Mouse (Mus musculus) midbrain, postnatal 0 days (tissue): ENCODE measurements around the gene Prkd2. TPM values are rescaled to one million over a fixed set of nuclear protein-coding genes. Genes with fewer than 3 reads are reported as not detected.

Source experiments
- ATAC-seq: fragments of 200-750 bp; cut with Nextera tagmentation; 2 replicates; pipeline ENCODE4 v1.8.0; 2017; ENCODE audit warnings: moderate number of reproducible peaks, mild to moderate bottlenecking, moderate TSS enrichment, moderate library complexity; ENCODE audit not compliant: low FRiP score
- DNase-seq: peaks from one replicate; pipeline ENCODE4 v3.0.0-alpha.2; 2015; ENCODE audit warnings: low spot score
- H3K27ac ChIP-seq: fragments of 300-500 bp; sonication (generic); 2 replicates; pipeline ENCODE4 v1.5.1; 2014; ENCODE audit warnings: low read depth, mild to moderate bottlenecking, low read length, mixed read lengths
- H3K27me3 ChIP-seq: fragments of 300-500 bp; sonication (generic); 2 replicates; pipeline ENCODE4 v1.6.1; 2014; ENCODE audit warnings: low read length, control low read depth, mixed read lengths; ENCODE audit not compliant: insufficient read depth
- H3K36me3 ChIP-seq: fragments of 300-500 bp; sonication (generic); 2 replicates; pipeline ENCODE4 v1.6.1; 2014; ENCODE audit warnings: low read length, control low read depth, mixed read lengths; ENCODE audit not compliant: insufficient read depth
- H3K4me1 ChIP-seq: fragments of 300-500 bp; sonication (generic); 2 replicates; pipeline ENCODE4 v1.6.1; 2014; ENCODE audit warnings: mild to moderate bottlenecking, control low read depth, antibody characterized with exemption, low read length, mixed read lengths; ENCODE audit not compliant: insufficient read depth
- H3K4me2 ChIP-seq: fragments of 300-500 bp; sonication (generic); 2 replicates; pipeline ENCODE4 v1.6.1; 2014; ENCODE audit warnings: low read depth, mild to moderate bottlenecking, low read length, mixed read lengths; ENCODE audit not compliant: poor library complexity, severe bottlenecking
- H3K4me3 ChIP-seq: fragments of 300-500 bp; sonication (generic); 2 replicates; pipeline ENCODE4 v1.5.1; 2014; ENCODE audit warnings: low read depth, mild to moderate bottlenecking, low read length, moderate library complexity
- H3K9ac ChIP-seq: fragments of 300-500 bp; sonication (generic); replicated peaks from 2 replicates; pipeline ENCODE4 v1.6.1; 2014; ENCODE audit warnings: mild to moderate bottlenecking, low read length, moderate library complexity, mixed read lengths; ENCODE audit not compliant: poor library complexity, severe bottlenecking
- H3K9me3 ChIP-seq: fragments of 300-500 bp; sonication (generic); 2 replicates; pipeline ENCODE4 v1.6.1; 2016; ENCODE audit warnings: low read length, control low read depth
- CTCF ChIP-seq: IDR thresholded peaks from 2 replicates; pipeline ENCODE4 v1.5.1; 2016; ENCODE audit warnings: antibody characterized with exemption, mild to moderate bottlenecking
- WGBS: fragments of 180-500 bp; shearing (Covaris S2); extraction: QIAGEN DNeasy Blood & Tissue Kit; methylation state at CpG from one replicate; pipeline ENCODE4 v1.1.7; 2014; 5-methylcytosine and 5-hydroxymethylcytosine counted together
- polyA plus RNA-seq: library from polyadenylated mRNA; unstranded; fragments of >200 nt; fragmentation: Nextera tagmentation; extraction: Ambion mirVana; gene quantifications from 2 replicates; pipeline ENCODE4 v1.2.1, GENCODE M21; 2015
- total RNA-seq: library from RNA; depleted of rRNA; stranded (reverse); fragments of >200 nt; gene quantifications from 2 replicates; pipeline ENCODE4 v1.2.3, GENCODE M21; 2014

Prkd2 gene
- total and polyA plus RNA-seq, 2 experiments from 2014 or later: 3.2 to 3.9 TPM

DNA sequence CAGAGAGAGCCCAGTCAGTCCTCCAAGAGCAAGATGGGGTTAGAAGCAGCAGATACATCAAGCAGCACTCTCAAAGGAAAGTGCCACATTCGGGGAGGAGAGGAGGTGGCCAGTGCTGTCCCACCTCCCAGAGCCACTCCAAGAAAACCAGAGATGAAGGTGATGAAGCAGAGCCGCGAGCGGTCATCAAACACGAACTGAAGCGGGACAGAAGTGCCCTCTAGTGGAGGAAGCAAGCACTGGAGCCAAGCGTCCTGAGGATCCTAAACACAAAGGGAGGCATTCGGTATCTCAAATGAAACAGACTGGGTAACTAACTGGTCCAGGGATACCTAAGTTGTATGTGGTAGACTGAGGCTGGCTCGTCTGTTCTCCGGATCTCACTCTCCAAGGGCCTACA lies 33.0 kb upstream of the Prkd2 start:
- H3K9ac ChIP-seq: no peak overlapping the region
- peak overlapping the region; percentile 74 for H3K4me2 ChIP-seq
- H3K27ac ChIP-seq: peak overlapping the region; percentile 94; the same call in 1 of the 2 replicates
- 20% methylated on average over 10 of the region's 10 CpGs for WGBS
- H3K36me3 ChIP-seq: peaks cover 4% of the 10 kb centered on the region; the same call in 1 of the 2 replicates
- peak; percentile 76 for DNase-seq
- no peak for ATAC-seq
- H3K4me3 ChIP-seq: no peak overlapping the region
- no peaks in the 10 kb centered on the region for H3K9me3 ChIP-seq
- H3K27me3 ChIP-seq: no peaks in the 10 kb centered on the region
- peaks cover 19% of the 10 kb centered on the region; the same call in 1 of the 2 replicates for H3K4me1 ChIP-seq
- peak; percentile 88 for TF ChIP-seq CTCF

DNA sequence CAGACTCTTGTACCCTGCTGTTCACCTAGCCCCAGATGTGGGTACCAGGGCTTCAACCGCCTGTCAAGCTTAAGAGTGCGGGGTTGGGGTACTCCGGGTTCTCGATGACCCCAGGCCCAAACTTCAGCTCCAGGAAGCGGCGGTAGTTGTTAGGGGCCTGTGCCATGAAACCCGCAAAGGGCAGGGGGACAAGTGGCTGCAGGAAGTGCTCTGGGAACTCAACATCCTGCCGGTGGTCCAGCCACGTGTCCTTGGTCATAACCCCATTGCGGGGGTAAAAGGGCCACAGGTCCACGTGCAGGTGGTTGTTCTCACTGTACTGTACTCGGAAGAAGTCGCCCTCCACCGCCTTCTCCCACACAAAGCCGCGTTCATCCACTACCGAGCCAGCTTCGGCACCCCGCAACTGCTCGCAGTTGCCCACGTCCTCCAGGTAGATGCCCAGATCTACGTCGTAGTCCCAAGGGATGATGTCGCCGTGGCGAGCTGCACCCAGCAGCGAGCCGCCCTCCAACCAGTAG lies 32.2 kb upstream of the Prkd2 start:
- H3K36me3 ChIP-seq: peaks cover 4% of the 10 kb centered on the region; the same call in 1 of the 2 replicates
- peak overlapping the region; percentile 74 for H3K4me2 ChIP-seq
- H3K4me3 ChIP-seq: peak overlapping the region; percentile 57
- no peak for DNase-seq
- no peaks in the 10 kb centered on the region for H3K9me3 ChIP-seq
- H3K4me1 ChIP-seq: peaks cover 20% of the 10 kb centered on the region; the same call in 1 of the 2 replicates
- no peak for TF ChIP-seq CTCF
- H3K27ac ChIP-seq: peak overlapping the region; percentile 94
- H3K9ac ChIP-seq: peak overlapping the region; percentile 77
- no peak for ATAC-seq
- H3K27me3 ChIP-seq: no peaks in the 10 kb centered on the region
- WGBS: 49% methylated on average over 28 of the region's 28 CpGs

DNA sequence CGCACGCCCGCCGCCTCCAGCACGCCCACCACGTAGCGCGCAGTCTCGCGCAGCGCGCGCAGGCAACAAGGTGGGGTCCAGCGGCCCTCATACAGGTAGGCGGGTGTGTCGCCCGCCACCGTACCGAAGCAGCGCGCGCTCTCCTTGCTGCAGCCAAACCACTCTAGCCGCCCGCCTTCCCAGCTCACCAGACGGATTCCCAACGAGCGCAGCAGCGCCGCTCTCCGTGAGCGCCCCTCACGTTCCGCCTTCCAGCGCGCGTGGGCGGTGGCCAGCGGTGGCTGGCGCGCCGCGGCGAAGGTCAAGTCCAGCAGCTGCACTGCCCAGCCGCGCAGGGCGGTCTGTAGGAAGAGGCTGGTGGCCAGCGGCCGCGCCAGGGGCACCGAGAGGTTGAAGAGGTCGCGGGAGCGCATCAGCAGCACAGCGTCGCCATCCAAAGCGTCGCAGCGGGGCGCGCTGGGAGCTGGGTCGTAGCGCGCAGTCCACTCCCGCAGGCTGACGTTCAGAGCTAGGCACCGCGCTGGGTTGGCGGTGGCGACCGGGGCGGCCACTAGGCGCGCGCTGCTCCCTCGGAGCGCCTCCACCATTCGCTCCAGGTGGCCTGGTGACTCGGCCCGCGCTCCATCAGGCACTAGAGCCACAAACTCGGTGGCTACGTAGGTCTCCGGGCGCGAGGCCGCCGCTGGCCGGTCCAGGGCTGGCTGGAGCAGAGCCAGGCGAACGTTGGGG lies 31.6 kb upstream of the Prkd2 start:
- WGBS: 9% methylated on average over 67 of the region's 90 CpGs
- Histone ChIP-seq H3K4me3 (peak overlapping the region; percentile 57), H3K4me1 (peaks cover 20% of the 10 kb centered on the region; the same call in 1 of the 2 replicates), H3K27me3 (no peaks in the 10 kb centered on the region), H3K9me3 (no peaks in the 10 kb centered on the region), H3K9ac (peak overlapping the region; percentile 77), H3K27ac (peak overlapping the region; percentile 94), H3K36me3 (peaks cover 4% of the 10 kb centered on the region; the same call in 1 of the 2 replicates), H3K4me2 (peak overlapping the region; percentile 74)
- peak; percentile 64 for ATAC-seq
- TF ChIP-seq CTCF: peak; percentile 52
- peak; percentile 73 for DNase-seq

DNA sequence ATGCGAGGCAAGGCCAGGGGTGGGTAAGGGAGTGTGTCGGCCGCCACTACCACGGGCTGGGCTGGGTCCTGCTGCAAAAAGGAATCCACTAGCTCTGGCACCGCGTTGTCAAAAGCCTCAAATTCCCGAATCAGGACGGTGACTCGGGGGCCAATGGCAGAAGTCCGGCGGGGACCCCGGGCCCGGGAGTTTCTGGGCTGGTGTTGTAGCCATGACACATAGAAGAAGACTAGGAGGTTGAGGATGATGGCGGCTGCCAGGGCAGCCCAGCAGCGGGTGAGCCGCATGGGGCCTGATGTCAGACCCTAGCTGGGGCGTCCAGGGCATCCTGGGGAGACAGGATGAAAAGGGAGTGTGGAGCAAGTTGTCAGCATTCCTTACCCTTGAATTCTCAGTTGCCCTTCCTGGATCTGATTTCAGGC lies 31.0 kb upstream of the Prkd2 start:
- no peak for TF ChIP-seq CTCF
- ATAC-seq (no peak), DNase-seq (no peak)
- Histone ChIP-seq H3K9me3 (no peaks in the 10 kb centered on the region), H3K4me1 (peaks cover 20% of the 10 kb centered on the region; the same call in 1 of the 2 replicates), H3K9ac (peak overlapping the region; percentile 77), H3K4me3 (peak overlapping the region; percentile 57), H3K4me2 (peak overlapping the region; percentile 74), H3K27me3 (no peaks in the 10 kb centered on the region), H3K27ac (peak overlapping the region; percentile 94), H3K36me3 (peaks cover 4% of the 10 kb centered on the region; the same call in 1 of the 2 replicates)
- 14% methylated on average over 17 of the region's 17 CpGs for WGBS

DNA sequence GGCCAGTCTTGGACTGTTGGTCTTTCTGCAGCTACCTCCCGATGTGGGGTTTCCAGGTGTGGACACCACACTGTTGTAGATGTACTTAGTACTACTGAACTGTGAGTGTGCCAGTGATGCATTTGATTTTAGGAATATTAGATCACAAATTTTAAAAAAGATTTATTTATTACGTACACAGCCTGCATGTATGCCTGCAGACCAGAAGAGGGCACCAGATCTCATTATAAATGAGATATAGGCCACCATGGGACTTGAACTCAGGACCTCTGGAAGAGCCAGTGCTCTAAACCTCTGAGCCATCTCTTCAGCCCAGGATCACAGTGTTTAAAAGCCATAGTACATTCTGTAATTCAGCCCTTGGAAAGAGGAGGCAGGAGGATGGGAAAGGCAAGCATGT lies 30.2 kb upstream of the Prkd2 start:
- Histone ChIP-seq H3K9ac (no peak overlapping the region), H3K9me3 (no peaks in the 10 kb centered on the region), H3K4me2 (peak overlapping the region; percentile 74), H3K36me3 (peaks cover 4% of the 10 kb centered on the region; the same call in 1 of the 2 replicates), H3K4me1 (peaks cover 20% of the 10 kb centered on the region; the same call in 1 of the 2 replicates), H3K27me3 (no peaks in the 10 kb centered on the region), H3K4me3 (no peak overlapping the region), H3K27ac (peak overlapping the region; percentile 94)
- no peak for DNase-seq
- ATAC-seq: no peak
- peak; percentile 69 for TF ChIP-seq CTCF
- 70% methylated on average over 2 of the region's 2 CpGs for whole genome bisulfite sequencing
